Mouse (Mus musculus) liver, postnatal 0 days (tissue): Measurements from ENCODE around the gene F930015N05Rik.

Experiments
- CTCF ChIP-seq: sonication (generic); IDR thresholded peaks from 2 replicates; pipeline ENCODE4 v1.5.1; 2016; ENCODE audit warnings: antibody characterized with exemption, low read depth
- EP300 ChIP-seq: IDR thresholded peaks from 2 replicates; pipeline ENCODE4 v1.6.1; 2016; ENCODE audit warnings: antibody characterized with exemption, low read depth, mild to moderate bottlenecking

DNA sequence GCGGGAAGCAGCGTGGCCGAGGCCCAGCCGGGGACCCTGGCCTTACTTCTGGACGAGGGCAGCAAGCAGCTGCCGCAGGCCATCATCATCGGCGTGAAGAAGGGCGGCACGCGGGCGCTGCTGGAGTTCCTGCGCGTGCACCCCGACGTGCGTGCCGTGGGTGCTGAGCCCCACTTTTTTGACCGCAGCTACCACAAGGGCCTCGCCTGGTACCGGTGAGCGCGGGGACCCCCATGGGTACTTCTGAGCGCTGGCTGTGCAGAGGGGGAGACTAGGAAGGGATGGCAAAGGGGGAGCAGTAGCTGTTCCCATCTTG is at the start of gene F930015N05Rik:
- TF ChIP-seq CTCF (no peak), EP300 (no peak)
